Mouse (Mus musculus): ENCODE measurements around the gene Entpd7.

- TF ChIP-seq CTCF (conservative IDR thresholded peaks at IDR 0.05; ENCODE audit: insufficient read depth, insufficient read length, low read depth, low read length) (no peak), POLR2A (IDR thresholded peaks at IDR 0.05; ENCODE audit: low read depth, low read length) (no peak)
These were observed 34.7 kb downstream of the Entpd7 start for GRCm38 (mm10) chr19:43724194-43724593.
